Mouse (Mus musculus): ENCODE data around the gene Mllt6.
"Not testable (repeated sequence)": the region's sequence is repeated elsewhere in the genome, so short reads cannot be mapped to it uniquely, and the experiment has no call there.

Mllt6 gene

DNA sequence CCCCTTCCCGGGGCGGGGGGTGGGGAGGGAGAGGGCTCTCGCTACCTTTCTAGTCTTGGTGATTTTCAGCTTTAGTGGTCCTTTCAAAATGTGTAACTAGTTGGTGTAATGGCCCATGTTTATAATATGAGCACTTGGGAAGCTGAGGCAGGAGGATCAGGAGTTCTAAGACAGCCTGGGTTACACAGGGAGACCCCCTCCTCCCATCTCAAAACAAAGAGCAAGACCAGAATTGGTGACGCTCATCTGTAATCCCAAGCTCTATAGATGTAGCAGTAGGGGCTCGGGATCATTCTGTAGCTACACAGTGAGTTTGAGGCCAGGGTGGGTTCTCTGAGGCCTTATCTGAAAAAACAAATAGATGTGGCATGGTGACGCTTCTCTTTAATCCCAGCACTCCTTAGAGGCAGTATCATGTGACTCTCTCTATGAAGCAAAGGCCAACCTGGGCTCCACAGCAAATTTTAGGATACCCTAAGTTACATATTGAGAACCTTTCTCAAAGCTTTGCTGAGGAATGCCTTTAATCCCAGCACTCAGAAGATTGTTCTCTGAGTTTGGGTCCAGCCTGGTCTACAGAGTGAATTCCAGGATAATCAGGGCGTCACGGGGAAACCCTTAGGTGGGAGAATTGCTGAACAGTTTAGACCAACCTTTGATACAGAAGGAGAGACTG is 19.7 kb upstream of the Mllt6 start:
- in situ Hi-C loops (cut with MboI, MseI), result loop anchor here in 1 of 2 experiments (5.0 kb wide), 1 partner anchor 49 kb away; no protein-coding TSS in a partner anchor

DNA sequence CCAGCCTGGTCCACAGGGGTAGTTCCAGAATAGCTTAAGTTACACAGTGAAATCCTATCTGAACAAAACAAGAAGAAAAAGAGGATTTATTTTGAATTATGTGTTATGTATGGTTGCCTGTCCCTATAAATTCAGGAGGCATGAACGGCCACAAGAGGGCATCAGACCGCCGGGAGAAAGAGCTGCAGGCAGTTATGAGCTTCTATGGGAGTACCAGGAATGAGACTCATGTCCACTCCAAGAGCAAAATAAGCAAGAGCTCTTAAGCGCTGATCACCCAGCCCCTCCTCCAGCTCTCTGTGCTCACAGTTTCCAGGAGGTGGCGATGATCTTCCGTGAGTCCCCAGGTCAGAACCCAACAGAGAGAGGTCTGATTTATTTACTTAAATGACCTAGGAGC is 18.4 kb upstream of the Mllt6 start:
- in situ Hi-C loops (cut with MboI, MseI), result loop anchor here in 1 of 2 experiments (5.0 kb wide), 1 partner anchor 47 kb away; no protein-coding TSS in a partner anchor

DNA sequence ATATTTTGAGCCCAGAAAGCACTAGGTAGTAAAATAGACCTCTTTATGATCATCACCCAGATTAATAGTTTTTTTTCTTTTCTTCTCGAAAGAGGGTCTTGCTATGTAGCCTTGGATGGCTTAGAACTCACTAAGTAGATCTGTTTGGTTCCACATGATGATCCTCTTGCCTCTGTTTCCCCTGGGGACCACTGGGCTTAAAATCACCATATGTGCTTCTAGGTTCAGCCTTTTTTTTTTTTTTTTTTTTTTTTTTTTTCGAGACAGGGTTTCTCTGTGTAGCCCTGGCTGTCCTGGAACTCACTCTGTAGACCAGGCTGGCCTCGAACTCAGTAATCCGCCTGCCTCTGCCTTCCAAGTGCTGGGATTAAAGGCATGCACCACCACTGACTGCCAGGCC is 14.7 kb upstream of the Mllt6 start:
- in situ Hi-C loops (cut with MboI, MseI), result not testable (repeated sequence)

DNA sequence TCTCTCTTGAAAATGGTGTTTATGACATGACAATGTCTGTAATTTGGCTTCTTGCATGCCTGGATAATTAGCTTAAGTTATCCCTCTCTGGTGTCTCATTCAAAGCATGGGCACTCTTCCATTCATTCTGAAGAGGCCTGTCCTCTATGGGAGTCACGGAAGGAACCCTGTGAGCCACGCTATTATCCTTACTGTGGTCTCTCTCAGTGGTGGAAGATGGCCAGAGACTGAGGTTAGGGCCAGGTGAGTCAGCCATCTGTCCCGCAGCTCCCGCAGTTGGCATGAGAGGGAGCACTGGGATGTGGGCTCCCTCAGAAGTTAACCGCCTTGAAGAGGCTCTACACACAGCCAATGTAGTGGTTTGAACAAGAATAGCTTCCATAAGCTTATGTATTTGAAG is 12.9 kb upstream of the Mllt6 start:
- in situ Hi-C loops (cut with MboI, MseI), result loop anchor here in 1 of 2 experiments (5.0 kb wide), 1 partner anchor 42 kb away; no protein-coding TSS in a partner anchor

DNA sequence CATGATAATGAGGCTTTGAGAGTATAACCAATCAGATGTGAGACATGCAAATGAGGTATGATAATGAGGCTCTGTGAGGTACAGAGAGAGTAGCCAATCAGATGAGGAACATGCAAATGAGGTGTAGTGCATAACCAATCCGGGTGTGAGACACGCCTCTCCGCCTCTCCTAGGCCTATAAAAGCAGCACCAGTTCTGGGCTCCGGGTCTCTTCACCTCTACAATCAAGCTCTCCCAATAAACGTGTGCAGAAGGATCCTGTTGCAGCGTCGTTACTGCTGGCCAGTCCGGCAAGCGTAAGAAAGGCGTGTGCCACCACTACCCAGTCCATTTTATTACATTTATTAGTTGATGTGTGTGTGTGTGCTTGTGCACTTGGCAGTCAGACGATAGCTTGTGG is 9.8 kb upstream of the Mllt6 start:
- in situ Hi-C loops (cut with MboI, MseI), result loop anchor here in 1 of 2 experiments (5.0 kb wide), 1 partner anchor 39 kb away; no protein-coding TSS in a partner anchor

DNA sequence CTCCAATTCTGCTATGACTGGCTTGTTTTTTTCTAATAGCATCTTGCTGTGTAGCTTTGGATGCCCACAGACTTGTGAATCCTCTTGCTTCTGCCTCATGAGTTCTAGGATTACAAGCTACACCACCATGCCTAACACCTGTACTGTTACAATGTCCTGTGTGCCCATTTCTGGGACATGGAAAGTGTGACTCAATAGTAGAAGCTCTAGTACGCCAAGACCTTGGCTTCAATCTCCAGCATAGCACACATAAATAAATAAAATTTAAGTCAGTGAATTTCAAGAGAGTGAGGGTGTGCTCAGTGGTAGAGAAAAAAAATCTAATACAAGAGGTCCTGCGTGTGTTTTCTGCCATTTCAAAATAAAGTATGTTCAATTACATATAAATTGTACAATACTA is 9.0 kb upstream of the Mllt6 start:
- in situ Hi-C loops (cut with MboI, MseI), result loop anchor here in 1 of 2 experiments (5.0 kb wide), 1 partner anchor 38 kb away; no protein-coding TSS in a partner anchor

DNA sequence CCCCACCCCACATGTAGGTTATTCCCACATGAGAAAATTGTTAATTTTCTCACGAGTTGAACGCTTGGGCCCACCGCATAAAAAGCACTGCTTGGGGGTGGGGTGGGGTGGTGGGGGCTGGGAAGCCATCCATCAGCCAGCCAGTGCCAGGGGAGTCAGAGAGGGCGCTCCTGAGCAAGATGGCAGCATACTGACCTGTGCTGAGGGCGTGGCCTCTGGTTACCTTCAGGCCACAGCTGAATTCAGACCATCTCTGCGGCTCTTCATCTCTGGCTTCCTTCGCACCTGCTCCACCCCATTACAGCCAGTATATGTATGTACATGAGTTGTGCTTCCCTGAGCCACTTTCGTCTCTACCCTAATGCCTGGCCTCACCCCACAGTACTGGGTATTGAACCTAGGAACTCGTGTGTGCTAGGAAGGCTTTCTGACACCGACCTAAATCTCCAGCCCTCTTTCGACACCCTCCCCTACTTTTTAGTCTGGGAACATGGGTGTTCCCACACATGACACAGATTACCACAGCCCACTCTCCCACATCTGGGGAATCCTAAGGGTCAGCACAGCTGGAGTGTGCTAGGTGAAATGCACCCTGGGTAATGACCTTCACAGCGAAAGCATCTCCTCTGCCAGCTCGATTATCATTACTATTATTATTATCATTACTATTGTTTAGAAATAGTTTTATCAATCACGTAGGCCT is 6.8 kb upstream of the Mllt6 start:
- in situ Hi-C loops (cut with MboI, MseI), result no loop called here

DNA sequence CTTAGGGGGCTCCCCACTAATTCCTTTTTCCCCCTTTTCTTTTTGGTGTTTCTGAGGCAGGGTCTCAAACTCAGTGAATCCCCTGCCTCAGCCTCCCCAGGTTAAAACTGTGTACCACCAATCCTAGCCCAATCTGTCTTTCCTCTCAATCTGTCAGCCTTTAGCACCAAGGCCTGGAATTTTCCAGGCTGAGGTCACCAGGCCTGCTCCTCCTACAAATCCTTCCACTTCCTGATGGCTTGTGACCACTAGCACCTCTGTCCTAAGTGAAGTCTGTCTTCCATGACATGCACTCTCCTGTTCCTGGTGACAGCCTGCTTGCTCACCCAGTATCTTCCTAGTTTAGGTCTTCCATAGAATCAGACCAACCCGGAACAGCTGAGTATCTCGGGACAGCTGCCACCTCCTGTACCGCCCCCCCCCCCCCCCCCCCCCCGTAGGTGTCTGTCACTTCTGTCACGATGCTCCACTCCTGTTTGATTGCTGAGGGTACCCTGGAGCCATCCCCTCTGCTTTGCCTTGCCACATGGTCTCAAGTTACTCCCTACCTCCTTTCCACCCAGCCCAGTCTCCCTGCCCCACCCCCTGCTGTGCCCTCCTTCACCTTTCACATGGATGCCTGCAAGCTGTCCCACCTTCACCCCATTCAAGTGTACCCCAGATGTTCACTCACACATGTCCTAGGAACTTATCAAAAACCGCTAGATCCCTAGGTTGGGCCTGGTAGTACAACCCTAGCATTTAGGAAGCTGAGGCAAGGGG is 5.8 kb upstream of the Mllt6 start:
- in situ Hi-C loops (cut with MboI, MseI), result no loop called here

DNA sequence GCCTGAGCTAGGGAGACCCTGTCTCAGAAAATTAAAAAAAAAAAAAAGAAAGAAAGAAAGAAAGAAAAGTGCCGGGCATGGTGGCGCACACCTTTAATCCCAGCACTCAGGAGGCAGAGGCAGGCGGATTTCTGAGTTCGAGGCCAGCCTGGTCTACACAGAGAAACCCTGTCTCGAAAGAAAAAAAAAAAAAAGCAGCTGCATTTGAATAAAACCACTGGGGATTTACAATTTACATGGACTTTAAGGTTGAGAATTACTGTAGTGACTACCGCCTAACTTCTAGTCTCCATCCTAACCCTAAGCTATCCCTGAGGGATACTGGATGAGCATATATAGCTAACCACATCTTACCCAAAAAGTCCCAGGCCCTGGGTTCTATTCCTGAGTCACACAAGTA is 5.2 kb upstream of the Mllt6 start:
- in situ Hi-C loops (cut with MboI, MseI), result not testable (repeated sequence)

DNA sequence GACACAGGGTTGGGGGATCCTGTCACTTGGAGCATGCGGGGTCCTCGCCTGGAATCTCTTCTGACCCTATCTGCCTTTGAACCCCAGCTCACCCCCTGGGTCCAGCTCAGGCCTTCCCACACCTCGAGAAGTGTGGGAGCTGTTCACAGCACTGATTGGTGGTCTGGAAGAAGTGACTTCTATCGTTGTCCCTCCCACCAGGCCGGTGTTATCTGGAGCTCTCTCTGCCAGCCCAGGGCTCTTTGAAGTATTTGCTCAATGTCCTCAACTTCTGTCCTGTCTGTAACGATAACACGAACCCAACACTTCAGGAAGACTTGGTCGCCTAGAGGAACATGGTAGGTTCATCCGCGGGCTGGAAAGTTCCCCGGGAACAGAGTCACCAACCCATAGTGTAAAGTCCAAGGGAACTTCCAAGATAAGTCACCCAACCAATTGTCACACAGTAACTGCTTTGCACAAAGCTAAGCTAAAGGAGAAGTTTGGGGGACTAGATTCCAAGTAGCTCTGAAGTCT is 4.4 kb upstream of the Mllt6 start:
- in situ Hi-C loops (cut with MboI, MseI), result no loop called here

DNA sequence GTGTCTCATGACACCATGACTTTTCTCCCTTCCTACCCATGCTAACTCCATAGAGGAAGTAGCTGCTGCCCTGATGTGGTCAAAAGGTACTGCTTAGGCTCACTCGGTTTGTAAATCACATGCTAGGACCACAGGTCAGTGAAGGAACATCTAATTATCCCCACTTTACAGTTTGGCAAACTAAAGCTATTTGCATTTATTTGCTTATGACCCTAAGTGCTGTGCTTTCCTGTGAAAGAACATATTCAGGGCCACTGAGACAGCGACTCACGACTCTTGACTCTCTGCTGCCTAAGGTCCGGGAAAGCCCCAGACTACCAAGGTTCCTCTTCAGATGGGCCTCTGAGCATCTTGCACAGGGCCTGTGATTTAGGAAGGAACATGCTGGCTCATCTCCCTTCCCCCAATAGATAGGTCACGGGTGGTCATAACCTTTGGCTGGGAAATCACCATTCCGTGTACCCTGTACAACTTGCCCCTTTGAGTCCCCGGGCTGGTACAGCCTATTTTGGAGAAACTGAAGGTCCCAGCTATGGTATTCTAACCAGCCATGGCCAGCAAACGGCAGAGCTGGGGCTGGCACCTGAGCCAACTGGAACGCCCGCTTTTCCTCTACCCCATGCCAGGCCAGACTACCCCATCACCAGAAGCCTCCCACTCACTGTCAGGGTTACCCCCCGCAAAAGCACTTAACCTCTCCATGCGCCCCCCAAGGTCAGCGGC is 3.8 kb upstream of the Mllt6 start:
- in situ Hi-C loops (cut with MboI, MseI), result no loop called here

DNA sequence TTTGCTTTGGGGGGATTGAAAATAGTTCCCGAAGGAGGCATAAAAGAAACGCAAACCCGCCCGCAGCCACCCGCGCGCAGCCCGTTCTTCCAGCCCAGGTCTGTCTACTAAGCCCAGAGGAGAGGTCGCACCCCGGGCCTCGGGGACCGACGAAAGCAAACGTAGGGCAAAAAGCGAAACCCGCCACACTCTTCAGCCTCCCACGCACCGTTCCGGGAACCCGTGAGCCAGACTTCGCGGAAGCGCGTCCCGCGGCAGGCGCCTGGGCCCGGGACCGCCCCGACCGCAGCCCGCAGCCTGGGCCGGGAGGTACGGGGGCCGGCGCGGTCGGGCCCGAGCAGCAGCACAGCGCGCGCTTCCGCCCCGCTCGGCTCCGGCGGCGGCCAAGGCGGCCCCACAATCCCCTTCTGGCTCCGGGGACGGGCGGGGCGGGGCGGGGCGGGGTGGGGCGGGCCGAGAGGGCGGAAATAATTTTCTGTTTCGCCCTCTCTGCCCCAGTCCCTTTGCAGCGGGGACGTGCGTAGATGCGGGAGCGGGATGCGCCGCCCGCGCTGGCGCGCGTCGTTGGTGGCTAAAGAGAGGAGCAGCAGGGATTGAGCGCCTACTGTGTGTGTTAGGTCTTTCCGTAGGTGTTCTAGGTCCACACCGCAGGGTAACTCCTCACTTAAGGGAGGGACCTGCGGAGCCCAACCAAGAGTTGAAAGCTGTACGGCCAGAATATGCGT is 3.1 kb upstream of the Mllt6 start:
- in situ Hi-C loops (cut with MboI, MseI), result no loop called here

DNA sequence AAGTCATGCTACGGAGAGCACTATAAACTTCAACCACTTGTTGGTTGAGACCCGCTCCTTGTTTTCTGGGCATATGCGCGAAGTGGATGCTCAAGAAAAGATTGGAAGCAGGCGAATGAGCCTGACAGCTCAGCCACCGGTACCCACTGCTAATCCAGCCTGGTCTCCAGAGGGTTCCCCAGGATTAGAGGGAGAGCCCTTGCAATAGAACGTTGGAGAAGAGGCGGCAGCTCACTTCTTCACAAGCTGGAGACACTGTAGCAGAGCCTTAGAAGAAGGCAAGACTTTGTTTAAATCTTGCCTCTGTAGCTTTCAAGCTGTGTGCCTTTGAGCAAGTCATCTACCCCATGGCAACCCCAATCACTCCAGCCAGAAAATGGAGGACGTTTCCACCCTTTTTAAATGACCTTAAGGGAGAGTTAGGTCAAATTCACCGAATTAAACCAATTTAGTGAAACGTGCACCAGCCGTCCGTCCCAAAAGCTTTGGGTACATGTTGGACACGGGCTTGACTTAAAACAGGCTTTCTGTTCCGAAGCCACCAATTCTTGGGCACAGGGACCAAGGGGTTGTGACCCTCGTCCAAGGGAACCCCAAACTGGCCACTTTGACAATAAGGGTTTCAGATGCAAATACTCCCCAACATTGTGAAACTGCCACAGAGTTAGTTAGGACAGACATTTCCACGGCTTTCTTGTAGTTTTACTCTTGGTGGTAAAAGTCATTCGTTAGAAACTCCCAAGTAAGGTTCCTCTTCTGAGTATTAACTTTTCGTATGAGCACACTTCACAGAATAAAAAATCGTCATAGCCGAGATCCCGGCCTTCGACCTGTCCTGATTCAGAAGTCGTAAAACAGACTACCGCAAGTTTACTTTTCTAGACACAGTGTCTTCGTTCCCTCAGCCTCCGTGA is 2.2 kb upstream of the Mllt6 start:
- in situ Hi-C loops (cut with MboI, MseI), result no loop called here

DNA sequence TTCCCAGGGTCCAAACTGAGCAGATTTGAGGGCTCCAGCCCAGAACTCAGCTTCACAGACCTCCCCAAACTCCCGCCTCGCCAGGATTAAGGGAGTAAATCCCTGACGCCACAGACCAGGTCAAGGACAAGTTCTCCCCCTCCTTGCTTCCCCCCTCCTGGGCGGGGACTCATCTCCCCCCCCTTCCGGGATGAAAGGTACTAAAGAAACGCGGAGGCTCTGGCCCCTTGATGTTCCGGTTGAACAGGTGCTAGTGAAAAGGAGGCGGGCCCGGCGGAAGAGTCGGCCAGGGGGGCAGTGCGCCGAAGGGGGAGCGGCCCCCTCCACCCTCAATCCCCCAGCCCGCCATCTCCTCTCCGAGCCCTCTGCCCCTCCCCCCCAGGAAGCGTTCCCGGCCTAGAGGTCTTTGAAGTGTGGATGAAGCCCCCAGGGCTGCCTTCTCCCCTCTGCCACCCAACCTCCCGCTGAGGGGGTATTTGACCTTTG is 1.5 kb upstream of the Mllt6 start:
- in situ Hi-C loops (cut with MboI, MseI), result no loop called here

DNA sequence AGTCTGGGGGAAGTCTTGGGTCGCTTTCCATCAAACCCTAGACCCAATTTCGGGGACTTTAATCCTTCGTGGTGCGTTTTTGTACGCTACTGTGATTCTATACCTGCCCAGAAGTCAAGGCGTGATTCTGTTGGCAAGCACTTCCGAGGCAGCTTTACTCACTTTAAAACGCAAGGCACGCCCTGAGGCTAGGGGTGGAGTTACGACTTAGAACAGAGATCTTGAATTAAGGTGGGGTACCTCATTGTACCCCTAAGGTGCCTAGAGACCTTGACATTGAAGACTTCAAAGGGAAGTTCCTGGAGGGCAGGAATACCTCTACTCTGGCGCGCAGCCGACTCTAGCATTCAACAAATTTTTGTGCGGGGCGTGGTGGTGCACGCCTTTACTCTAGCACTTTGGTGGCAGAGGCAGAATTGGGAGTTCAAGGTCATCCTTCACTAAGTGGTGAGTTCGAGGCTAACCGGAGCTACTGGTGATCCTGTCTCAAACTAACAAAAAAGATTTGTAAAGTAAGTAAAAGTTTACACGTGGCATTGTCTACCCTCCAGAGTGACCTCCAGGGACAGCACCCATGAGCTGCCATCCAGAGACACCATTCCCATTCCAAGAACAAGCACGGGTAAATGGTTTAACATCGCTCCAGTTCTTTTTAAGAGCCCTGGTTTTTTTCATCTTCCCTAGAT is 864 bp upstream of the Mllt6 start:
- in situ Hi-C loops (cut with MboI, MseI), result no loop called here

DNA sequence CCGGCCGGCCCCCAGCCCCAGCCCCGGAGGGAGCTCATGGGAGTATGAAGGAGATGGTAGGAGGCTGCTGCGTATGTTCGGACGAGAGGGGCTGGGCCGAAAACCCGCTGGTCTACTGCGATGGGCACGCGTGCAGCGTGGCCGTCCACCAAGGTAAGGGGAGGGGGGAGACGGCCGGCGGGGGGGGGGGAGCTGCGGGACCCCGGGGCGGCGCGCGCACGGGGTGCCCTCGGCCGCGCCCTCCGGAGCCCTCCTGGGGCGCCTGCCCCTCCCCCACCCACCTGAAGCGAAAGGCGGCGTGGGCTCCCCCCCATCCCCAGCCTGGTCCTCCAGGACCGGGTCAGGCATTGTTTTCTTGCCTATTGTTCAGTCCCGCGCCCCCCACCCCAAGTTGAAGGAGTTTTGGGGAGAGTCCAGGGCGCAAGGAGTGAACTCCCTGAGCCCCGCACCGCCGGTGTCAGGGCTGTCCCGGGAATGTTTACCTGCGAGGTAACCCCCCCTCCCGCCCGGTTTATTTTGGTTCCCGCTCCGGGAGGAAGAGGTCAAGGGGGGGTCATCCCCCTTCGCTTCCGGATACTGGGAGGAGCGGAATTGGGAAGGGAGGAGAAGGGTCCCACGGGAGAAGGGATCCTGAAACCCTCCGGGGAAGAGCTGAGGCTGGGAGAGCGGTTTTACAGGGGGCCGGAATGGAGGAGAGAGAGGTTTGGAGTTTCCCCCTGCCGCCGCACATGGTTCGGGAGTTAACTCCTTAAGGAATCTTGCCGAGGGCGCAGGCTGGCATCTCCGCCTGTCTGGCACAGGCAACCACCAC is 519 bp downstream of the Mllt6 start:
- in situ Hi-C loops (cut with MboI, MseI), result no loop called here

DNA sequence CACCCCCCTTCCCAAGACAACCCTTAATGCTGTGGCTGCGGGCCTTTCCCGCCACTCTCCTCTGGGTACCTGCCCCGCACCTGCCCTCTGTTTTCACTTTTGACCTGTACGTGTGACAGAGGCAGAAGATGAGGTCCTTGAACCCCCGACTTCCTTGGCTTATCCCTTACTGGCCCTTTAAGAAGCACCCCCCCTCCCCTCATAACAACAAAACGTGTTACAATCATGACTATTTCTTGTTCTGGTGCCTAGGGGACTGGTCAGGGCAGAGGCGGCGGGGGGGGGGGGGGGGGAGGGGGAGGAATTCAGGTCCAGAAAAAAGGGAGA is 1.1 kb downstream of the Mllt6 start:
- in situ Hi-C loops (cut with MboI, MseI), result no loop called here

DNA sequence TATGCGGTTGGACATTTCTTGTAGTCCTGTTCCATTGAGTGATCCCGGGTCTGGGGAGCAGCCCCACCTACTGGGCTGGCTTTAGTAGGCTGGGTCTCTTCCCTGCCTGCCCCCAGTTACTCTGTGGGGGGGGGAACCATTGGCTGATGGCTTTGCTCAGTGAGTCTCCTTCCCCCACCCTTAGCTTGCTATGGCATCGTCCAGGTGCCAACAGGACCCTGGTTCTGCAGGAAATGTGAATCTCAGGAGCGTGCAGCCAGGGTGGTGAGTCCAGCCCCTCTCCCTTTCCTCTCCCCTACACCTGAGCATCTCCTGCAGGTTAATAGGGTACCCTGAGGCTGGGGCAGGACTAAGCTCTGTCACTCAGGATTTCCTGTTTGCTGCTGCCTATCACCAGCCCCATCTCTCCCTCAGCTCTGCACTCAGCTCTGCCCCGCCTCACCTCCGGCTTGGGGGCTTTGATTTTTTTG is 1.6 kb downstream of the Mllt6 start:
- in situ Hi-C loops (cut with MboI, MseI), result no loop called here
